Mouse (Mus musculus) ES-E14 (cell line): ENCODE measurements at regions not wholly inside any gene's neighbourhood (a gene's known extent, or its start where the extent isn't known, plus 50 kb on each side); places are given as distances from the start of the nearest gene placed in this dataset.

Source experiments
- DNase-seq: peaks from one replicate; pipeline ENCODE4 v3.0.0-alpha.2; 2013; ENCODE audit warnings: low read depth, low spot score
- H3K27ac ChIP-seq: 2 replicates; pipeline ENCODE4 v1.5.1; 2012; ENCODE audit warnings: low read depth, mild to moderate bottlenecking, low read length, moderate library complexity, mixed read lengths; ENCODE audit not compliant: poor library complexity, insufficient read depth, severe bottlenecking
- H3K36me3 ChIP-seq: 2 replicates; pipeline ENCODE4 v1.6.1; 2012; ENCODE audit warnings: mild to moderate bottlenecking, low read length, moderate library complexity, mixed read lengths; ENCODE audit not compliant: control insufficient read depth, poor library complexity, insufficient read depth, severe bottlenecking
- H3K4me1 ChIP-seq, 2 experiments: fragments of 150-350 bp in 1 of 2; sonication (generic) in 1 of 2; 2 replicates each; pipeline ENCODE4 v1.6.1; 2012; ENCODE audit warnings: low read length in 2 of 2, mild to moderate bottlenecking in 1 of 2, mixed read lengths in 1 of 2; ENCODE audit not compliant: control insufficient read depth in 2 of 2, insufficient read depth in 2 of 2, poor library complexity in 1 of 2
- H3K4me3 ChIP-seq, 2 experiments: fragments of 150-350 bp in 1 of 2; sonication (generic) in 1 of 2; 2 replicates each; pipeline ENCODE4 v1.5.1; 2012; ENCODE audit warnings: low read length in 2 of 2, low read depth in 1 of 2, mild to moderate bottlenecking in 1 of 2, mixed read lengths in 1 of 2; ENCODE audit not compliant: insufficient read depth in 1 of 2, poor library complexity in 1 of 2, severe bottlenecking in 1 of 2
- H3K9ac ChIP-seq: 2 replicates; pipeline ENCODE4 v1.6.1; 2012; ENCODE audit warnings: low read depth, mild to moderate bottlenecking, low read length, mixed read lengths; ENCODE audit not compliant: poor library complexity, insufficient read depth, severe bottlenecking
- H3K9me3 ChIP-seq: fragments of 150-350 bp; sonication (generic); 2 replicates; pipeline ENCODE4 v1.6.1; 2012; ENCODE audit warnings: low read depth, mild to moderate bottlenecking, low read length; ENCODE audit not compliant: control insufficient read depth, insufficient read depth
- CHD2 ChIP-seq: IDR thresholded peaks from 2 replicates; pipeline ENCODE4 v1.6.1; 2014; ENCODE audit warnings: mild to moderate bottlenecking, low read depth, low read length, inconsistent platforms
- HCFC1 ChIP-seq: IDR thresholded peaks from 2 replicates; pipeline ENCODE4 v1.6.1; 2012; ENCODE audit warnings: low read length, inconsistent platforms, borderline replicate concordance; ENCODE audit not compliant: insufficient read depth
- MAFK ChIP-seq: IDR thresholded peaks from 2 replicates; pipeline ENCODE4 v1.6.1; 2014; ENCODE audit warnings: mild to moderate bottlenecking, low read depth, low read length, inconsistent platforms; ENCODE audit not compliant: insufficient read depth
- ZC3H11A ChIP-seq: IDR thresholded peaks from 2 replicates; pipeline ENCODE4 v1.6.1; 2012; ENCODE audit warnings: low read depth, mild to moderate bottlenecking, inconsistent platforms, low read length, borderline replicate concordance
- ZNF384 ChIP-seq: IDR thresholded peaks from 2 replicates; pipeline ENCODE4 v1.6.1; 2012; ENCODE audit warnings: low read depth, low read length, inconsistent platforms
- in situ Hi-C, 2 experiments: fragments of 600-800 bp; cut with MboI; formaldehyde crosslinking; loops; one replicate each; pipeline ENCODE4 v1.15.1; 2025; ENCODE audit warnings: low sequenced_read_pairs in 2 of 2, inconsistent platforms in 1 of 2; ENCODE audit not compliant: unreplicated experiment in 2 of 2

DNA sequence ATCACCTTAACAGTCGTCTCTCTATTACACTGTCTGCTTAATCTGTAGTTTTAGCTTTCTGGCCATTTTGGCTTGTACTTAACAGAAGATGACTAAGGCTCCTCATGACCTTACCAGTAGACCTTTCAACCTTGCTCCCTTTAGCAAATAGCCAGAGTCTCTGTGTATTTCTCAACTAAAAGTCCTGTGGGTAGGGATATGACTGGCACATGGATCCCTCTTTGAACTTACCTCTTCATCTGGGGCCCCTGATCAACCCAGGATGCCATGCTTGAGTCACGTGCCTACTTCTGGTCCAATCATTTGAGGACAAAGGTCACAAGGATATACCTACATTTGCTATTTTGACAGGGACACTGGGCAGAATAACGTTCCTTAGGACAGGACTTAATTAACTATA is 292.7 kb downstream of the Cog6 start:
- Histone ChIP-seq H3K4me3 (no peak overlapping the region), H3K27ac (no peak overlapping the region), H3K4me1 (0 out of 4 replicates have a peak, but pooled peaks cover 0 to 2% of the 10 kb centered on the region in 2 experiments), H3K36me3 (no peaks in the 10 kb centered on the region), H3K9me3 (no peaks in the 10 kb centered on the region), H3K9ac (no peak overlapping the region)
- no peak for TF ChIP-seq CHD2
- TF ChIP-seq MAFK: no peak
- no peak for TF ChIP-seq ZNF384
- TF ChIP-seq HCFC1: no peak
- no peak for TF ChIP-seq ZC3H11A
- in situ Hi-C loops: no loop called here
- DNase-seq: no peak

DNA sequence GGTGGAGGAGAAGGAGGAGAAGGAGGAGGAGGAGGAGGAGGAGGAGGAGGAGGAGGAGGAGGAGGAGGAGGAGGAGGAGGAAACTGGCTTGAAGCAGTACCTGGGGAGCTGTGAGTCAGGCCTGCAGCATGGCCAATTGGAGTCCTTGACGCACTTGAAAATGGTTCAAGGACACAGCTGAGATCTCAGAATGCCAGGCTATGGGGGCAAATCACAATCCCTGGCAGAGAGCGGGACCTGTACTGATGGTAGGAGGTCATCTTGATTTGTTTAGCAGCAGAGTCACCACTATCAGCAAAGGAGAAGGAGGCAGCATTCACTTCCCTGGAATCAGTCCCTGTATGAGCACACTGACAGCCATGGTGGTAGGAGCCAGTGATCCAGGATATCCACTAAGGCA is 294.1 kb downstream of the Cog6 start:
- no peak for DNase-seq
- in situ Hi-C loops: no loop called here
- TF ChIP-seq HCFC1 (no peak), MAFK (no peak)
- Histone ChIP-seq H3K4me3 (no peak overlapping the region), H3K9me3 (no peaks in the 10 kb centered on the region), H3K9ac (no peak overlapping the region), H3K27ac (no peak overlapping the region), H3K4me1 (0 out of 4 replicates have a peak, but pooled peaks cover 0 to 2% of the 10 kb centered on the region in 2 experiments), H3K36me3 (no peaks in the 10 kb centered on the region)

- TF ChIP-seq ZNF384 (no peak), MAFK (no peak), ZC3H11A (no peak), HCFC1 (no peak), CHD2 (no peak)
- in situ Hi-C loops: no loop called here
- Histone ChIP-seq H3K9ac (no peak overlapping the region), H3K27ac (no peak overlapping the region), H3K36me3 (no peaks in the 10 kb centered on the region), H3K4me1 (no peaks in the 10 kb centered on the region), H3K9me3 (no peaks in the 10 kb centered on the region), H3K4me3 (no peak overlapping the region)
- DNase-seq: no peak
Observed at GRCm38 (mm10) chr3:52719181-52719580, 297.9 kb downstream of the Cog6 start.

GRCm38 (mm10) chr3:52717324-52717723 is 299.7 kb downstream of the Cog6 start:
- DNase-seq: no peak
- no peak overlapping the region for H3K27ac ChIP-seq
- H3K4me3 ChIP-seq: no peak overlapping the region
- in situ Hi-C loops: no loop called here
- no peaks in the 10 kb centered on the region for H3K4me1 ChIP-seq
- H3K36me3 ChIP-seq: no peaks in the 10 kb centered on the region
- no peaks in the 10 kb centered on the region for H3K9me3 ChIP-seq
- no peak overlapping the region for H3K9ac ChIP-seq
- no peak for TF ChIP-seq ZNF384
- no peak for TF ChIP-seq ZC3H11A
- TF ChIP-seq HCFC1: no peak
- TF ChIP-seq MAFK: no peak
- TF ChIP-seq CHD2: no peak

DNA sequence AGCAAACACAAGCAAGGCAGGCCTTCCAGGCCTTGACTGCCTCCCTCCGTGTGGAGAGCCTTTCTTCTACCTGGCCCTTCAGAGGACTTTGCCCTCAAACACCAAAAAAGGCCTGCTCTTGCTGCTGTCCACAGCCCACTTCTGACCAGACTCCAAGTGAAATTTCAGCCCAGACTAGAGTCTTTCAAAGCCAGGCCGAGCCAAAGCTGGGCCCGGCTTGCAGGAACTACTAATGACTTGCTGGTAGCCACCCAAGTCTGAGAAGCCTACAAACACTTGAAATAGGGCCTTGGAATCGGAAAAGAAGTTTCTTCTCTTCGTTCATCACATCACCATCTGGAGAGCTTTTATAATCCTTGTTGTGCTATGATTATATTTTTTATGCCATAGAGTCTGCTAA is 304.9 kb downstream of the Cog6 start:
- Histone ChIP-seq H3K9ac (no peak overlapping the region), H3K27ac (no peak overlapping the region), H3K36me3 (no peaks in the 10 kb centered on the region), H3K4me1 (peaks cover 0 to 2% of the 10 kb centered on the region in 2 experiments; a peak in 1 of 4 replicates), H3K4me3 (no peak overlapping the region), H3K9me3 (no peaks in the 10 kb centered on the region)
- TF ChIP-seq ZNF384 (no peak), HCFC1 (no peak), MAFK (no peak)
- in situ Hi-C loops: no loop called here
- DNase-seq: no peak
